Mouse (Mus musculus) heart, adult 2 months (tissue): ENCODE measurements around the gene AF067063.
"Not testable (repeated sequence)": the region's sequence is repeated elsewhere in the genome, so short reads cannot be mapped to it uniquely, and the experiment has no call there.

Source experiments
- CTCF ChIP-seq: fragments of 200-600 bp; IDR thresholded peaks from 2 replicates; pipeline ENCODE4 v1.8.1; 2022; ENCODE audit warnings: antibody characterized with exemption, mild to moderate bottlenecking, moderate library complexity
- POLR2A ChIP-seq: fragments of 200-500 bp; IDR thresholded peaks from 2 replicates; pipeline ENCODE4 v1.6.1; 2011; ENCODE audit warnings: mild to moderate bottlenecking, low read depth, low read length, control low read depth; ENCODE audit not compliant: insufficient read depth

DNA sequence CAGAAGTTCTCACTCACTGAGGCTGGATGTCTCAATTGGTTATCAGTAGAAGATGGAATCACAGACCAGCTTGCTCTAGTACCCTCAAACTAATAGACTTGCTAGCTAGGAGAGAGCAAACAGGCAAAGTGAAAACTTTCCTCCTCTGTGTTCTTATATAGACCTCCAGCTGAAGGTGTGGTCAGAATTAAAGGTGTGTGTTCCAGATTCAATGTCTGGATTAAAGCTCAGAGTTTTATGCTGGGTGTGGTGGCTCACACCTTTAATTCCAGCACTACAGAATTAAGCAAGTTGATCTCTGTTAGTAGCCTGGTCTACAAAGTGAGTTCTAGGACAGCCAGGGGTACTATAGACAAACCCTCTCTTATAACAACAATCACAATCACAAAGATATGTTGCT is at the start of gene AF067063:
- not testable (repeated sequence) for TF ChIP-seq CTCF, POLR2A
